Mouse (Mus musculus) cerebellum, postnatal 25 days (tissue): ENCODE data around the gene Zer1.
"Not testable (repeated sequence)": the region's sequence is repeated elsewhere in the genome, so short reads cannot be mapped to it uniquely, and the experiment has no call there.

Experiments used
- DNase-seq, 2 experiments: peaks; one replicate each; pipeline ENCODE4 v3.0.0; 2021; ENCODE audit warnings: mixed read lengths in 2 of 2

Zer1 gene

GRCm38 (mm10) chr2:30076959-30077358 is 47.4 kb downstream of the Zer1 start:
- no peak for DNase-seq

DNA sequence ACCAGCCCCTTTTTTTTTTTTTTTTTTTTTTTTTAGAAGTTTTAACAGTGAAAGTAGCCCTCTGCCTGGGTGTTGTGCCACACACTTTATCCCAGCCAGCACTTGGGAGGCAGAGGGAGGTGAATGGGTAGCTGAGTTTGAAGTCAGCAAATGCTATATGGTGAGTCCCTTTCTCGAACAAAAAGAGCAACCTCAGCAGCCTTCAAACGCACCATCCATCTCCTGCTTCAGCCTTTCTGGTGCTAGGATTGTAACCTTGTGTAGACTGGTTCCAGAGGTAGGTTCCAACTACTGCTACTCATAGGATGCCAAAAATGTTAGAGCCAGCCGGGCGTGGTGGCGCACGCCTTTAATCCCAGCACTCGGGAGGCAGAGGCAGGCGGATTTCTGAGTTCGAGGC is 47.9 kb downstream of the Zer1 start:
- no peak for DNase-seq

DNA sequence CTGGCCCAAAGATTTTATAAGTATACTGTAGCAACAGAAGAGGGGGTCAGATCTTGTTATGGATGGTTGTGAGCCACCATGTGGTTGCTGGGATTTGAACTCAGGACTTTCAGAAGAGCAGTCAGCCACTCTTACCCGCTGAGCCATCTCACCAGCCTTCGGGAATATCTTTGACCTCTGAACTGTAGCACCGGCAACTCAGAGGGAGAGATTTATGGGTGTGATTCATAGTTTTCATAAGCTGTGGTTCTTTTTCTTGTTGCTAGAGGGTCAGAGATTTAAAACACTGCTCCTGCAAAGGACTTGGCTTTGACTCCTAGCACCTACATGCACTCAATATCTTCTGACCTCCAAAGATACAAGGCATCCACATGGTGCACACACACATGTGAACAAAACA is 48.8 kb downstream of the Zer1 start:
- DNase-seq: no peak

DNA sequence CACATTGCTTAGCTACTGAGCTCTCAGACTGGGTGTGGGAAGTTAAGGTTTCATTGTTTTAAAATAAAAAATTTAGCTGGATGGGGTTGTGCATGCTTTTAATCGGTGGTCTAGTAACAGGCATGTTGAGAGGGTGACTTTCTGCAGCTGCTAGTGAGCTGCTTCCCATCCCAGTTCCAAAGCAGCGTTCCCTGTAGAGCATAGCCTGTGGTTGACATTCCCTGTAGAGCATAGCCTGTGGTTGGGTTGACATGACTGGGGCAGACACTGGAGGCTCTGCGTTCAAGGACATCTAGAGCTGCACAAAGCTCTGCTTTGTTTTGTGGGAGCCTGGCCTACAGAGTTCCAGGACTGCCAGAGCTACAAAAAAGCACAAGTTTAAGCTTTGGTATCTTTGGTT is 51.1 kb downstream of the Zer1 start:
- DNase-seq: no peak

DNA sequence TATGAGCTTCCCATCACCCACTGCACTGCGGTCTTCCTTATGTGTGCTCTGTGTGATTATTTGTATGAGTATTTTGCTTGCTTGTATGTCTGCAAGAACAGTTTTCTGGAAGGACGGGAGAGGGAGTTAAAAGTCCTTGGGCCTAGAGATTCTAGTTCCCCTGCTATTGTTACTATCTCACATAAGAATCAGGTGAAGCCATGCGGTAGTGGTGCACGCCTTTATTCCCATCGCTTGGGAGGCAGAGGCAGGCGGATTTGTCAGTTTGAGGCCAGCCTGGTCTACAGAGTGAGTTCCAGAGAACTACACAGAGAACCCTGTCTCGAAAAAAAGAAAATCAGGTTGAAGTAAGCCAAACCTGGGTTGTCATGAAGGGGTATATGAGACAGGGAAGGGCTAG is 51.5 kb downstream of the Zer1 start:
- no peak for DNase-seq

- no peak for DNase-seq
These were observed 56.4 kb downstream of the Zer1 start for GRCm38 (mm10) chr2:30067962-30068361.

GRCm38 (mm10) chr2:30067031-30067888 is 57.1 kb downstream of the Zer1 start:
- DNase-seq: peak in 1 of 2 experiments; percentile 73

- DNase-seq: peak; percentile 96 to 98
These were observed 58.1 kb downstream of the Zer1 start for GRCm38 (mm10) chr2:30066046-30066901.

- DNase-seq: no peak
These were observed 60.1 kb downstream of the Zer1 start for GRCm38 (mm10) chr2:30064298-30064697.

DNA sequence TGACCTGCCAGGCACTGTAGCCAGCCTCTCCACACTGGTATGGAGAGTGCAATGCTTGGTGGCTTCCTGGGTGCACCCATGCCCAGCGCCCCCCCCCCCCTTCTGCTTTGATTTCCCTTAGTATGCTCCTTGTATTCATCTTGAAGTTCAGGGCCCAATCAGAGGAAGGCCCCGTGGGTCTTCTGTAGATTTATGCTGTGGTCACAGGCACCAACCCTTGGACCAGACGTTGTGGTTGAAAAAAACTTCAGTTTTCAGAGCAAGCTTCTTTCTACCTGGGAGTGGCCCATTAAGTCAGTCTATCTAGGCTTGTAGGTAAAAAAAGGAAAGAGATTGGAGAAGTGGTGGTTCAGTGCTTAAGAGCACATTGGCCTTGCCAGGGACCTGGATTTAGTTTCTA is 60.6 kb downstream of the Zer1 start:
- DNase-seq: no peak

- DNase-seq: no peak
These were observed 61.1 kb downstream of the Zer1 start for GRCm38 (mm10) chr2:30063235-30063634.

GRCm38 (mm10) chr2:30062249-30063093 is 61.9 kb downstream of the Zer1 start:
- peak; percentile 65 to 69 for DNase-seq

DNA sequence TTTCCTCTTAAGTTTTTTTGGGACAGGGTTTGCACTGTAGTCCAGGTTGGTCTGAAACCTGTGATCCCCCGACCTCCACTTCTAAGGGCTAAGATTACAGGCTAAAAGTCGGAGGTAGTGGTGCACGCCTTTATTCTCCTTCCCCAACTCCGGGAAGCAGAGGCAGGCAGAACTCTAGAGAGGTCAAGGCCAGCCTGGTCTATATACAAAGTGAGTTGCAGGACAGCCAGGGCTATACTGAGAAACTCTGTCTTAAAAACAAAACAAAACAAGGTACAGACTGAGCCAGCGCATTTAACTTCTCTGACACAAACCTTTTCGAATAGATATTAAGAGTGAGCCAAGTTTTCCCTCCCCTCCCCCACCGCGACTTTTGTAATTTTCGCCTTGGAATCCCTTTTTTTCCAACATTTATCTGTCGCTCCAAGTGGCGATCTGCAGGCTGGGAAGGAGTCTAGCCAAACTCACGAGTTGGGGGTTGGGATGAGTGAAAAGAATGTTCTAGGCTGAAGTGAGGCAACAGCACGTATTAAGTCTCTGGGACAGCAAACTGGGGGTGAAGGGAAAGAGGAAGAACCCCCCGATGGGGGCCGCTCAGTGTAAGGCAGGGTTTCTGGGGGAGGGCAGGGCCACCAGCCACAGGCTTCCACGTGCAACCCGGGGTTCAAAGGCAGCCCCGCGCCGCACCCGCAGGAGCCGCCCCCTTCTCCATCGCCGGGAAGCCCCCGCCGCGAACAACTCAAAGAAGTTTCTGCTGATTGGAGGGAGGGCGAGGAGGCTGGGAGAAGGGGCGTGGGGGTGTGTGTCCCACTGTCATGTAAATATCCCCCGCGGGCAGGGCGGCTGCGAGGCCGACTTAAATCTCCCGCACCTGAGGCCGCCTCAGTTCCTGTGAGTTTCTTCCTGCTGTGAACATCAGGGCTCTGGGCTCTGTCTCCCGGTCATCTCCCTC is 62.9 kb downstream of the Zer1 start:
- peak in 1 of 2 experiments; percentile 37 for DNase-seq

DNA sequence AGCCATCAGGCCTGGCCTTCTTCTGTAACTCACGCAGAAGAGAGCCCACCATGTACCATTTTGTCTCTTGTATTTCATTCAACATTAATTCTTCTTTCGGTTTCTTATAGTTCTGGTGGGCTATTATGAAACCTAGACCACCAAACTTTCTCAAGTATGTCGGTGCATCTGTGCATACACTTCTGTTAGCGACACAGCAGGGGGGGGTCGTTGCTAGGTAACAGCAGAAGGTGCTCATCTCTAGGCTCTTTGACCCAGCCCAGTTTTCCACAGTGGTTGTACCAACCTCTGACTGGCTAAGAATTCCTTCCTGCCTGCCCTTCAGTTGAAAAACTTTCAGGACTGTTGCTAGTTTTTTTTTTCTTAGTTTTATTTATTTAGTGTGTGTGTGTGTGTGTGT is 66.0 kb downstream of the Zer1 start:
- DNase-seq: no peak

DNA sequence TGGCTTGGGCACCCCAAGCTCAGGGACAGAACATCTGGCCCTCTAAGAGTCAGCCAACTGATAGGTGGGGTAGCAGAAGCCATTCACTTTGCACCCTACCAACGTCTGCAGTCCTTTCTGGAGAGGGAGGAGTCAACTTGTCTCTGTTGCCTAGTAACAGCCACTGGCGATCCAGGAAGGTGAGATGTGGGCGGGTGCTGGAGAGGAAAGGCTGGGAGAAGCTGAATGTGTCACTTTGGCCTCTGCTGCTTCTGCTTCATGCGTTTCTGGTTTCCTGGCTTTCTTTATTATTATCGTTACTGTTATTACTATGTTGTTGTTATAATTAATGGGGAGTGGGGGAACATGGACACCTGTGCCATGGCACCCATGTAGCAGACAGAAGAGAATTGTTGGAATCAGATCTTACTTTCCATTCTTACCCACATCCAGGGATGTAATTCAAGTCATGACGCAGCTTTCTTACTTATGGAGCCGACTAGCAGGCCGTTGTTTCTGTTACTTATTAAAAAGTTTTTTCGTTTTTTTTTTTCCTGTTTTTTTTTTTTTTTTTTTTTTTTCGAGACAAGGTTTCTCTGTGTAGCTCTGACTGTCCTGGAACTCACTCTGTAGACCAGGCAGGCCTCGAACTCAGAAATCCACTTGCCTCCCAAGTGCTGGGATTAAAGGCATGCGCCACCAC is 67.0 kb downstream of the Zer1 start, which contains the start of gene Set:
TSS of gene Set (plus strand) at position 156 of the 682 bp plus-strand sequence.
- DNase-seq: no peak

GRCm38 (mm10) chr2:30056736-30057135 is 67.6 kb downstream of the Zer1 start:
- no peak for DNase-seq

DNA sequence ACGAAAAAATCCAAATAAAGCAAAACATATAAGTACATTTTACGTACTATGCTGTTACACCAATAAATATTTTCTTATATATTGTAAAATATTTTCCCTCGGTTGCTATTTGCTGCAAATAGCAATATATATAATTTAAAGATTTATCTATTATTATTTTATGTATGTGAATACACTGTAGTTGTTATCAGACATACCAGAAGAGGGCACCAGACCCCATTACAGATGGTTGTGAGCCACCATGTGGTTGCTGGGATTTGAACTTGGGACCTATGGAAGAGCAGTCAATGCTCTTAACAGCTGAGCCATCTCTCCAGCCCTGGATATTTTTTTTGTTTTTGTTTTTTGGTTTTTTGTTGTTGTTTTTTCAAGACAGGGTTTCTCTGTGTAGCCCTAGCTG is 69.1 kb downstream of the Zer1 start:
- not testable (repeated sequence) for DNase-seq

DNA sequence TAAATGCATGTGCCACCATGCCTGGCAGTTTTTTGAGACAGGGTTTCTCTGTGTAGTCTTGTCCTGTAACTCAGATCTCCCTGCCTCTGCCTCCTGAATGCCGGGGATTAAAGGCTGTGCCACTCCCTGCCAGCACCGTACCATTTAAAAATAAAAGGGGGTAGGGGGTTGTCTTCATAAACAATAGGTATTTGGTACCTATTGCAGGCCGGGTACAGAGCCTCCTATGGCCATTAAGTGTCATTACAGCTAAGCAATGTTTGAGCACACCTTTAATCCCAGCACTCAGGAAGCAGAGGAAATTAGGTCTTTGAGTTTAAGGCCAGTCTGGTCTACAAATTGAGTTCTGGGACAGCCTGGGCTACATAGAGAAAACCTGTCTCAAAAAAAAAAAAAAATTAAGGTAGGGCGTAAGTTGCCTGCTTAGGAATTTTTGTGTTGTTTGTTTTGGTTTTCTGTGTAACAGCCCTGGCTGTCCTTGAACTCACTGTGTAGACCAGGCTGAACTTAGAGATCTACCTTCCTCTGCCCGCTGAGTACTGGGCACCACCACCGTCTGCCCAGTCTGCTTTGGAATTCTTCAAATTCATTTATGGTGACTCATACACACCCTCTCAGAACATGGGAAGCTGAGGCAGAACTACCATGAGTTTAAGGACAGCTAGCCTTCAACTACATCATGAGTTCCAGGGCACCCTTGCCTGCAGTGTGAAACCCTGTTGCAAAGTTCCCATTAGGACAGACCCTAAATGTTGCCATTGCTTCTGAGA is 72.2 kb downstream of the Zer1 start:
- DNase-seq: no peak

- no peak for DNase-seq
These were observed 74.6 kb downstream of the Zer1 start for GRCm38 (mm10) chr2:30049831-30050230.
